Mouse (Mus musculus) CH12.LX (cell line): Measurements from ENCODE around the gene Slc24a1.

ENCODE experiments used
- BHLHE40 ChIP-seq: IDR thresholded peaks from 2 replicates; pipeline ENCODE4 v1.6.1; 2011; ENCODE audit warnings: mild to moderate bottlenecking, low read depth, low read length, improper control_type of control experiment
- CTCF ChIP-seq, 2 experiments: IDR thresholded peaks in 1 of 2; conservative IDR thresholded peaks in 1 of 2; 2 replicates each; pipeline ENCODE4 v1.5.1; 2011 to 2012; ENCODE audit warnings: low read depth in 2 of 2, low read length in 2 of 2, improper control_type of control experiment in 1 of 2, inconsistent platforms in 1 of 2, mild to moderate bottlenecking in 1 of 2, moderate library complexity in 1 of 2
- ELF1 ChIP-seq: IDR thresholded peaks from 2 replicates; pipeline ENCODE4 v1.6.1; 2014; ENCODE audit warnings: low read depth, mild to moderate bottlenecking, inconsistent platforms, low read length, improper control_type of control experiment
- EP300 ChIP-seq: IDR thresholded peaks from 2 replicates; pipeline ENCODE4 v1.6.1; 2011; ENCODE audit warnings: low read length, improper control_type of control experiment
- MAFK ChIP-seq: IDR thresholded peaks from 2 replicates; pipeline ENCODE4 v1.6.1; 2011; ENCODE audit warnings: low read length, improper control_type of control experiment; ENCODE audit not compliant: insufficient replicate concordance
- MXI1 ChIP-seq: IDR thresholded peaks from 2 replicates; pipeline ENCODE4 v1.6.1; 2011; ENCODE audit warnings: mild to moderate bottlenecking, low read depth, low read length, improper control_type of control experiment
- MYC ChIP-seq: IDR thresholded peaks from 2 replicates; pipeline ENCODE4 v1.6.1; 2011; ENCODE audit warnings: low read depth, mild to moderate bottlenecking, improper control_type of control experiment, low read length
- NELFE ChIP-seq: IDR thresholded peaks from 2 replicates; pipeline ENCODE4 v1.6.1; 2011; ENCODE audit warnings: low read depth, low read length, improper control_type of control experiment
- POLR2A ChIP-seq: IDR thresholded peaks from 2 replicates; pipeline ENCODE4 v1.6.1; 2011; ENCODE audit warnings: low read depth, mild to moderate bottlenecking, improper control_type of control experiment, low read length
- TCF12 ChIP-seq: IDR thresholded peaks from 2 replicates; pipeline ENCODE4 v1.6.1; 2014; ENCODE audit warnings: low read depth, mild to moderate bottlenecking, inconsistent platforms, low read length, improper control_type of control experiment
- ZKSCAN1 ChIP-seq: IDR thresholded peaks from 2 replicates; pipeline ENCODE4 v1.6.1; 2012; ENCODE audit warnings: low read depth, inconsistent platforms, low read length, improper control_type of control experiment, borderline replicate concordance
- ZMIZ1 ChIP-seq: IDR thresholded peaks from 2 replicates; pipeline ENCODE4 v1.6.1; 2012; ENCODE audit warnings: low read depth, mild to moderate bottlenecking, inconsistent platforms, low read length, improper control_type of control experiment

- no peak for TF ChIP-seq CTCF (conservative IDR thresholded peaks at IDR 0.05 in 1 of 2, IDR thresholded peaks at IDR 0.05 in 1 of 2; ENCODE audit: low read depth in 2 of 2, low read length in 2 of 2)
- no peak for TF ChIP-seq ELF1
- TF ChIP-seq POLR2A, result no peak
- no peak for TF ChIP-seq NELFE
- no peak for TF ChIP-seq TCF12
- no peak for TF ChIP-seq BHLHE40
- TF ChIP-seq ZKSCAN1, result no peak
- no peak for TF ChIP-seq EP300
- no peak for TF ChIP-seq MXI1
- no peak for TF ChIP-seq ZMIZ1
- TF ChIP-seq MAFK, result no peak
- TF ChIP-seq MYC, result no peak
Measured at GRCm38 (mm10) chr9:64957276-64957675, 5.9 kb upstream of the Slc24a1 start.
